10 mouse cellular contexts compared by ENCODE assay signal in genomic region chr14:25524884-25525283, GRCm38 (mm10).
DNase-seq lines count a peak whose midpoint lies in the region; ATAC-seq lines count a peak whose summit lies in the region.
"Had no signal": no experiment of that assay in that cellular context is flagged by ENCODE, and none has a peak within 500 bp of the region (broad histone marks: within the 10 kb centered on the region; RNA-seq: fewer than 3 reads in every experiment).

No protein-coding gene starts in this region.

- no peak overlapping the region for H3K9ac ChIP-seq in midbrain, embryonic 15.5 days
- no peak overlapping the region for H3K9ac ChIP-seq in hindbrain, embryonic 13.5 days

- ATAC-seq in midbrain, embryonic 15.5 days (replicated peaks), result no peak
- no peak for ATAC-seq in hindbrain, embryonic 13.5 days (ENCODE audit: low FRiP score)
- 0 out of 2 replicates have a peak, but pooled peaks have one; percentile 5 for ATAC-seq in megakaryocyte, adult 5-6 weeks (ENCODE audit: poor library complexity, severe bottlenecking)

- H3K4me1 ChIP-seq in midbrain, embryonic 10.5 days, result peaks cover 71% of the 10 kb centered on the region
- H3K4me1 ChIP-seq in midbrain, embryonic 15.5 days, result peaks cover 42% of the 10 kb centered on the region
- H3K4me1 ChIP-seq in hindbrain, embryonic 13.5 days (replicated peaks), result peaks cover 65% of the 10 kb centered on the region

- H3K27me3 ChIP-seq in midbrain, embryonic 10.5 days (ENCODE audit: low read depth, poor library complexity, severe bottlenecking), result no peaks in the 10 kb centered on the region
- H3K27me3 ChIP-seq in midbrain, embryonic 15.5 days (replicated peaks), result no peaks in the 10 kb centered on the region
- no peaks in the 10 kb centered on the region for H3K27me3 ChIP-seq in hindbrain, embryonic 13.5 days

- 90% methylated on average over 4 of the region's 4 CpGs for WGBS in midbrain, embryonic 10.5 days
- 85% methylated on average over 4 of the region's 4 CpGs for WGBS in midbrain, embryonic 15.5 days
- 68% methylated on average over 4 of the region's 4 CpGs for WGBS in hindbrain, embryonic 13.5 days

- peak overlapping the region; percentile 66 for H3K27ac ChIP-seq in midbrain, embryonic 10.5 days (replicated peaks)
- H3K27ac ChIP-seq in midbrain, embryonic 15.5 days, result no peak overlapping the region
- H3K27ac ChIP-seq in hindbrain, embryonic 13.5 days, result peak overlapping the region; percentile 52; the same call in 1 of the 2 replicates

- H3K36me3 ChIP-seq in midbrain, embryonic 10.5 days, result peaks cover 81% of the 10 kb centered on the region
- no peaks in the 10 kb centered on the region for H3K36me3 ChIP-seq in midbrain, embryonic 15.5 days (replicated peaks)
- H3K36me3 ChIP-seq in hindbrain, embryonic 13.5 days, result peaks cover 8% of the 10 kb centered on the region; the same call in 1 of the 2 replicates

- no peak overlapping the region for H3K4me3 ChIP-seq in midbrain, embryonic 10.5 days
- H3K4me3 ChIP-seq in midbrain, embryonic 15.5 days, result no peak overlapping the region
- no peak overlapping the region for H3K4me3 ChIP-seq in hindbrain, embryonic 13.5 days

- H3K4me2 ChIP-seq in midbrain, embryonic 15.5 days, result no peak overlapping the region
- no peak overlapping the region for H3K4me2 ChIP-seq in hindbrain, embryonic 13.5 days

- no peaks in the 10 kb centered on the region for H3K9me3 ChIP-seq in midbrain, embryonic 10.5 days (replicated peaks)
- H3K9me3 ChIP-seq in midbrain, embryonic 15.5 days, result no peaks in the 10 kb centered on the region
- H3K9me3 ChIP-seq in hindbrain, embryonic 13.5 days, result no peaks in the 10 kb centered on the region

- DNase-seq in adrenal gland, adult (ENCODE audit: inconsistent age in 2 of 2, low spot score in 1 of 2), result peak; percentile 43 to 73
- no peak for DNase-seq in adrenal gland, adult 8-10 months
- no peak for DNase-seq in midbrain, embryonic 10.5 days (ENCODE audit: low spot score)
- no peak for DNase-seq in T-cell, adult 2 months (ENCODE audit: low spot score)
- no peak for DNase-seq in layer of hippocampus, postnatal 25 days (ENCODE audit: extremely low spot score in 1 of 2, low spot score in 1 of 2)
- DNase-seq: adrenal gland, adult 2 months; layer of hippocampus, postnatal 36 days had no signal

Comparison
In these comparisons a context has a peak if more than half of its experiments do, and no peak if none do; other contexts are left out.
1. DNase-seq: peak in adrenal gland, adult (2 of 2); none in adrenal gland, adult 8-10 months (single experiment), midbrain, embryonic 10.5 days (single experiment), T-cell, adult 2 months (single experiment) and layer of hippocampus, postnatal 25 days (0 of 2).